Mouse (Mus musculus) liver, adult 2 months (tissue): ENCODE results near the gene Efhd2.

Source experiments
- CTCF ChIP-seq: fragments of 200-500 bp; IDR thresholded peaks from 2 replicates; pipeline ENCODE4 v1.5.1; 2011; ENCODE audit warnings: low read depth, low read length, control low read depth
- POLR2A ChIP-seq: fragments of 200-500 bp; IDR thresholded peaks from 2 replicates; pipeline ENCODE4 v1.6.1; 2011; ENCODE audit warnings: low read length, control low read depth; ENCODE audit not compliant: insufficient read depth; ENCODE audit errors: extremely low read depth

DNA sequence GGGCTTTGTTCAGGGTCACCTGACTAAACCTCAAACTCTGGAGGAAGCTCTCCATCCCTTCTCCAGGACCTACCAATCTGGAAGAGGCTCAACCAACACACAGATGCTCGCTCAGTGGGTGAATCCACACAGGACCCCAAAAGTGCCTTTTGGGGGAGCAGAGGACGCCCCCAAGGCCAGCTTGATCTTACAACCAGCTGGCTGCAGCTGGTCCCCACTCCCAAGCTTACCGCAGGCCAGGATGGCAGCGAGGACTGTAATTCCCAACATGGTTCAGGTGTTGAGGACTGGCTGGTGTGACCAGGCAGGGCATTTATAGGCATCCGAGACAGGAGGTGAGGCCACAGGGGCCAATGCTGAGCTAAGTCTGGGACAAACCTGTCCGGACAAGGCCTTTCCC lies 28.7 kb downstream of the Efhd2 start, which contains the start of gene Ctrc:
- no peak for TF ChIP-seq CTCF
- TF ChIP-seq POLR2A, result no peak
